Mouse (Mus musculus): Measurements from ENCODE around the gene Cdh13. TPM values are rescaled to one million over a fixed set of nuclear protein-coding genes. Genes with fewer than 3 reads are reported as not detected.

Cdh13 gene
- polyA plus RNA-seq, 1 experiment from 2014 or later: 120 TPM

DNA sequence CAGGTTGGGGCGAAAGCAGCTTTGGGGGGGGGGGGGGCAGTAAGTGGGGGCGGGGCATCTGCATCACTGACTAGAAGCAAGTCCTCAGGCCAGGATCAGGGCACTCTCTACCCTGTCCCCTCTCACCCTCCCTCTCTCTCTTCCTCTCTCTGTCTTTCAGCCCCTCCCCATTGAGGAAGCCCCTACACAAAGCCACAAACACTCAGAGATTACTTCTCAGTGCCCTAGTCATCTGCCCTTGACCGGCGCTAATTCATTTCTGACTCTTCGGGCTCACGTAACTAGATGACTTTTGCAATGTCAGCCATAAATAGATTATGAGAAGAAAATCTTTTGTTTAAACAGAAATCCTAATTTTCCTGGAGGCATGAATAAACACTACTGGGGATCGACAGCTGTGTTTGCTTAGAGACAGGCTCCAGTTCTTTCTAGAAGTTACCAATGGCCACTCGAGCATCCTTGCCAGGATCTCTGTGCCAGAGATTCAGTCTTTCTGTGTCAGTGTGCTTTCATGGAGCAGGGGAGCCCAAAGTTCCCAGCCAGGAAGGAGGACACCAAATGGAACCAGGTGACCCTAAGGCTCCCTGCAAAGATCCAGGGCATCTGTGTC lies 1077.3 kb downstream of the Cdh13 start:
- Histone ChIP-seq H3K4me1 (ENCODE audit: control insufficient read depth, insufficient read depth, low read depth, low read length) (no peaks in the 10 kb centered on the region), H3K9ac (ENCODE audit: low read depth, low read length) (no peak overlapping the region), H3K27me3 (replicated peaks; ENCODE audit: control insufficient read depth, insufficient read depth, low read length) (no peaks in the 10 kb centered on the region), H3K27ac (ENCODE audit: low read depth, low read length) (no peak overlapping the region), H3K36me3 (ENCODE audit: control insufficient read depth, insufficient read depth, low read length) (no peaks in the 10 kb centered on the region), H3K4me3 (ENCODE audit: low read length) (no peak overlapping the region), H3K4me2 (ENCODE audit: low read length) (no peak overlapping the region), H3K9me3 (ENCODE audit: control insufficient read depth, low read length) (no peaks in the 10 kb centered on the region)
- ATAC-seq: no peak
- WGBS: 76% methylated on average over 8 of the region's 8 CpGs
